Mouse (Mus musculus) ES-CJ7 (cell line): ENCODE results near the gene 4932438A13Rik.

Source experiments
- DNase-seq: peaks from one replicate; pipeline ENCODE4 v3.0.0; 2011; ENCODE audit warnings: low read depth, low spot score

4932438A13Rik gene

GRCm38 (mm10) chr3:36918322-36918721, 55.4 kb downstream of the 4932438A13Rik start:
- no peak for DNase-seq

- no peak for DNase-seq
Observed at GRCm38 (mm10) chr3:36941572-36941971, 78.7 kb downstream of the 4932438A13Rik start.

GRCm38 (mm10) chr3:36942108-36942507, 79.2 kb downstream of the 4932438A13Rik start:
- DNase-seq, result no peak

- DNase-seq, result no peak
Observed at GRCm38 (mm10) chr3:36943706-36944105, 80.8 kb downstream of the 4932438A13Rik start.

GRCm38 (mm10) chr3:37037979-37038378, 175.1 kb downstream of the 4932438A13Rik start:
- DNase-seq, result no peak

- no peak for DNase-seq
Observed at GRCm38 (mm10) chr3:37039811-37040210, 176.9 kb downstream of the 4932438A13Rik start.

- no peak for DNase-seq
Observed at GRCm38 (mm10) chr3:37051491-37051890, 188.6 kb downstream of the 4932438A13Rik start.

GRCm38 (mm10) chr3:37063406-37063805, 200.5 kb downstream of the 4932438A13Rik start, which contains the start of gene Adad1:
Gene Adad1 (plus strand): TSS chr3:37063527.
- DNase-seq, result peak; percentile 12

GRCm38 (mm10) chr3:37073211-37073610, 210.3 kb downstream of the 4932438A13Rik start:
- DNase-seq, result peak; percentile 2

GRCm38 (mm10) chr3:37084860-37085259, 222.0 kb downstream of the 4932438A13Rik start:
- no peak for DNase-seq

GRCm38 (mm10) chr3:37090721-37091120, 227.8 kb downstream of the 4932438A13Rik start:
- no peak for DNase-seq
